Mouse (Mus musculus): Measurements from ENCODE around the gene Cenpt. TPM values are rescaled to one million over a fixed set of nuclear protein-coding genes. Genes with fewer than 3 reads are reported as not detected.
"Not testable (repeated sequence)": the region's sequence is repeated elsewhere in the genome, so short reads cannot be mapped to it uniquely, and the experiment has no call there.

The Cenpt gene
- polyA plus RNA-seq, 1 experiment from 2014 or later: 34.0 TPM

DNA sequence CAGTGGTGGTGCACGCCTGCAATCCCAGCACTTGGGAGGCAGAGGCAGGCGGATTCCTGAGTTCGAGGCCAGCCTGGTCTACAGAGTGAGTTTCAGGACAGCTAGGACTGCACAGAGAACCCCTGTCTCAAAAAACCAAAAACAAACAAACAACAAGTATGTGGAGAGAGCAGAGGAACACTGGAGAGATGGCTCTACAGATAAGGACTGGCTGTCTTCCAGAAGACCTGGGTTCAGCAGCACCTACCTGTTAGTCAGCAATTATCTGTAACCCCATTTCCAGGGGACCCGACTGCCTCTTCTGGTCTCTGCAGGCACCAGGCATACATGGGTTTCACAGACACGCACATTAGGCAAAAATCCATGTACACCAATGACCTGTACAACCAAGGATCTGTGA is 13.9 kb downstream of the Cenpt start:
- Histone ChIP-seq H3K9me3 (replicated peaks; ENCODE audit: control insufficient read depth, low read length) (no peaks in the 10 kb centered on the region), H3K4me3 (ENCODE audit: low read length) (no peak overlapping the region), H3K9ac (ENCODE audit: low read length) (no peak overlapping the region), H3K27me3 (ENCODE audit: control insufficient read depth, insufficient read depth, low read length) (no peaks in the 10 kb centered on the region), H3K4me1 (ENCODE audit: control insufficient read depth, insufficient read depth, low read length) (no peaks in the 10 kb centered on the region), H3K36me3 (ENCODE audit: control insufficient read depth, insufficient read depth) (peaks cover 7% of the 10 kb centered on the region), H3K4me2 (ENCODE audit: low read depth, low read length) (no peak overlapping the region), H3K27ac (ENCODE audit: low read length) (no peak overlapping the region)
- WGBS: 92% methylated on average over 5 of the region's 5 CpGs
- no peak for ATAC-seq (replicated peaks; ENCODE audit: extremely low read depth, insufficient read depth, low FRiP score)

DNA sequence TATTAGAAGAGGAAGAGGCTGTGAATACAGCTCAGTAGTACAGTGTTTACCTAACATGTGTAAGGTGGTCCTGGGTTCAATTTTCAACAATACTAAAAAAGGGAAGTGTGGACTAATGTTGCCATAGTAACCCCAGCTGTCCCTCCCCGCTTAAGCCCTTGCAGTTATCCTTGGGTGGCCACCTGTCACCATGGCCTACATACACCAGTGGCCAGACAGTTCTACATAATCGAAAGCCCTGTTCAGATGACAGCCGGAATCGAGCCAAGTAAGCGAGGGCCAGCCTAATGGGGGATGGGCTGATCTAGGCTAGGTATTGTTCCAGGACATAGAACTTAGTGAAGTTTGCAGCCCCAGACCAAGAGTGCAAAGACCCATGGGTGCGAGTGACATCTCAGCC is 16.1 kb downstream of the Cenpt start:
- WGBS: 80% methylated on average over 6 of the region's 6 CpGs

DNA sequence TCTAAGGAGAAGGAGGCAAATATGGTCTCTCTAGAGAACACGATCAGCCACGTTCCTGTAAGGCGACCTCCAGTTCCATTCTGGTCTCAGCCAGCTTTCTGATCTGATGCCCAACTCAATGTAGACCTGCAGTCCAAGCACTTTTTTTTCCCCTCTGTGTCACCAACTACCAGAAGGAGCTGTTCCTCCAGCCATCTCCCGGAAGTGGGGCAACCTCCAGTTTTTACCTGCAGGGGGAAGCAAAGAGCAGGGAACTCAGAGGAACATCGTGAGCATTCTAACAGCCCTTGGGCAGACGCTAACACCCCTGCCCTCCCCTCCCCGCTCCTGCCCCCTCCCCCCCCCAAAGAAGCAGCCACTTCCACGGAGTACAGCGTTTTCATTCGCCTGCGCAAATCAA is 17.8 kb downstream of the Cenpt start:
- H3K36me3 ChIP-seq (ENCODE audit: control insufficient read depth, insufficient read depth): no peaks in the 10 kb centered on the region
- H3K4me3 ChIP-seq (ENCODE audit: low read length): no peak overlapping the region
- H3K4me2 ChIP-seq (ENCODE audit: low read depth, low read length): no peak overlapping the region
- WGBS: 28% methylated on average over 11 of the region's 11 CpGs
- H3K9me3 ChIP-seq (replicated peaks; ENCODE audit: control insufficient read depth, low read length): no peaks in the 10 kb centered on the region
- H3K27me3 ChIP-seq (ENCODE audit: control insufficient read depth, insufficient read depth, low read length): no peaks in the 10 kb centered on the region
- no peak for ATAC-seq (replicated peaks; ENCODE audit: extremely low read depth, insufficient read depth, low FRiP score)
- no peak overlapping the region for H3K27ac ChIP-seq (ENCODE audit: low read length)
- no peak overlapping the region for H3K9ac ChIP-seq (ENCODE audit: low read length)
- no peaks in the 10 kb centered on the region for H3K4me1 ChIP-seq (ENCODE audit: control insufficient read depth, insufficient read depth, low read length)

More for the DNA sequence above, 16.1 kb downstream of the Cenpt start:
- Histone ChIP-seq H3K36me3 (ENCODE audit: control insufficient read depth, insufficient read depth) (no peaks in the 10 kb centered on the region), H3K4me1 (ENCODE audit: control insufficient read depth, insufficient read depth, low read length) (no peaks in the 10 kb centered on the region), H3K27ac (ENCODE audit: low read length) (no peak overlapping the region), H3K9me3 (replicated peaks; ENCODE audit: control insufficient read depth, low read length) (no peaks in the 10 kb centered on the region), H3K9ac (ENCODE audit: low read length) (no peak overlapping the region), H3K4me3 (ENCODE audit: low read length) (no peak overlapping the region), H3K4me2 (ENCODE audit: low read depth, low read length) (no peak overlapping the region), H3K27me3 (ENCODE audit: control insufficient read depth, insufficient read depth, low read length) (no peaks in the 10 kb centered on the region)
- ATAC-seq (replicated peaks; ENCODE audit: extremely low read depth, insufficient read depth, low FRiP score): no peak

DNA sequence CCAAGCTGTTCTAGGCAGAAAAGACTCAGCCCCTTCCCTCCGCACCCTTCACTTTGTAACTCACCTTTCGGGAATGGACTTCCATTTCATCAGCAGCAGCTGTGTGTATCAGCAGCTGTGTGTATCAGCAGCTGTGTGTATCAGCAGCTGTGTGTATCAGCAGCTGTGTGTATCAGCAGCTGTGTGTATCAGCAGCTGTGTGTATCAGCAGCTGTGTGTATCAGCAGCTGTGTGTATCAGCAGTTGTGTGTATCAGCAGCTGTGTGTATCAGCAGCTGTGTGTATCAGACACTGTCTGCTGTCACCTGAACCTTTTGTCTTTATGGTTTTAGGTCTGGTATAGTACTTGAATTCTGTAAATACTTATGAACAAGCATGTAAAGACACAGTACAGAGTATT is 19.3 kb downstream of the Cenpt start:
- H3K27me3 ChIP-seq (ENCODE audit: control insufficient read depth, insufficient read depth, low read length); H3K9me3 ChIP-seq (replicated peaks; ENCODE audit: control insufficient read depth, low read length); H3K9ac ChIP-seq (ENCODE audit: low read length); H3K27ac ChIP-seq (ENCODE audit: low read length); H3K4me3 ChIP-seq (ENCODE audit: low read length); ATAC-seq (replicated peaks; ENCODE audit: extremely low read depth, insufficient read depth, low FRiP score); H3K4me2 ChIP-seq (ENCODE audit: low read depth, low read length); H3K4me1 ChIP-seq (ENCODE audit: control insufficient read depth, insufficient read depth, low read length); H3K36me3 ChIP-seq (ENCODE audit: control insufficient read depth, insufficient read depth): not testable (repeated sequence)
- 75% methylated on average over 2 of the region's 2 CpGs for WGBS

DNA sequence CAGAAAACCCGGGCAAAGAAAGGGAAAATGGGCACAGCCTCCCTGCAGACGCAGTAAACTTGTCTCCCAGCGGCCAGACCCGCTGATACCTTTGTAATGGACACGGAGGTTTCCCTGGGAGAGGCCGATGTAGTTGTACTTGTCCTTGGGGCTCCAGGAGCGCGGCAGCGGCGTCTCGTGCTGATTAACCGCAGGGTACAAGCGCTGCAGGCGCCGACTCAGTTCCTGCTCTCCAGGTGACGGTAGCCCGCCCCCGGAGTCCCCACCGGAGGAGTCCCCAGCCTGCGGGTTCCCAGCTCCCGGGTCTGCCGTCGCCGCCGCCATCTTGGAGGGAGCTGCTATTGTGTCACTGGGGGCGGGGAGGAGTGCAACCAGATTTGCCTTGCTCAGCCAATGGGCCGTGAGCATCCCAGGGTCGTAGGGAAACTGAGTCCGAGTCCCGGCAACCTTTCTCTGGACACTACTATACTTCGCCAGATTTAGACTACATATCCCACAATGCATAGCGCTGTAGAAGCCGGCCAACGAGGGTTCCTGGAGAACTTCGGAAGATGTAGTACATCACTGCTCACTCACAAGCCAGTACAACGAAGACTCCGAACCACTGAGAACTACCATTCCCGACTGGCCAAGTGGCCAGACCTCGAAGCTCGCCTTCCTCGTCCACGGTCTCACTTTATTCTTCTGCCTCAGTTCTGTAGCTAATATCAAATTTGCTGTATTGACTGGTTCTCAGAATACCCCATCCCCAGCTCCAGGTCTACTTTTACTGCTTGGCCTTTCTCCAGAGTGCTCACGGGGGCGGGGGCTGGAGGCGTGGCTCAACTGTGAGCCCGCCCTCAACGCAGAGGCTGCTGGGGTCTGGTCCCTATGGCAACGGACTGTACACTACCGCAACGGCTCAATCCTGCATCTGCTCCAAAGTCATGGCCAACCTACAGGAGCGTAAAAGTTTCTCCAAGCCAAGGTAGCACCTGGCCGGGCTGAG is 25.9 kb downstream of the Cenpt start, which contains the start of the genes Ranbp10 and Tsnaxip1:
Gene Ranbp10 (minus strand): TSS at position 490 of the 988 bp plus-strand sequence.
Gene Tsnaxip1 (plus strand): TSS at position 871 of the 988 bp plus-strand sequence.
- H3K27ac ChIP-seq (ENCODE audit: low read length): peak within 1 kb of the TSS; percentile 81
- H3K4me1 ChIP-seq (ENCODE audit: control insufficient read depth, insufficient read depth, low read length): peaks cover 13% of the 10 kb centered on the region
- WGBS: under 1% methylated on average over 52 of the region's 52 CpGs
- H3K27me3 ChIP-seq (ENCODE audit: control insufficient read depth, insufficient read depth, low read length): no peaks in the 10 kb centered on the region
- no peaks in the 10 kb centered on the region for H3K9me3 ChIP-seq (replicated peaks; ENCODE audit: control insufficient read depth, low read length)
- H3K4me2 ChIP-seq (ENCODE audit: low read depth, low read length): peak within 1 kb of the TSS; percentile 87
- peak within 1 kb of the TSS; percentile 61 for H3K4me3 ChIP-seq (ENCODE audit: low read length)
- peaks cover 11% of the 10 kb centered on the region for H3K36me3 ChIP-seq (ENCODE audit: control insufficient read depth, insufficient read depth)
- ATAC-seq (replicated peaks; ENCODE audit: extremely low read depth, insufficient read depth, low FRiP score): peak; percentile 98
- peak within 1 kb of the TSS; percentile 79 for H3K9ac ChIP-seq (ENCODE audit: low read length)

DNA sequence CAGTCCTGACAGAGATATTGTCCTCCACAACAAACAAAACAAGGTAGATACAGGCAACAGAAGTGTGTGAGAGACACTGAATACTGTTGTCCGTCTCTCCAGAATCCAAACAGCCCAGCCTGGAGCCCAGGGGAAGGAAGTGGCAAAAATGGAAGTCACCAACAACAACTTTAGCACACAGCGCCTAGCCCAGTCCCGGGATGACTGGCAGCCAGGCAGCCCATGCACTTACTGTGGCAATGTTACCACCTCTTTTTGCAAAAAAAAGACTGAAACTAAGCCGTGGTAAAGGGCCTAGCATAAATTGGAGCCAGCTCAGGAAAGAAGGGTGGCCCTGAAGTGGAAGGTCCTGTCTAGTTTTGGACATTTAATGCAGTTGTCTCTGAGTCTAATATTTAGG is 26.7 kb downstream of the Cenpt start:
- Histone ChIP-seq H3K27me3 (ENCODE audit: control insufficient read depth, insufficient read depth, low read length) (no peaks in the 10 kb centered on the region), H3K36me3 (ENCODE audit: control insufficient read depth, insufficient read depth) (peaks cover 18% of the 10 kb centered on the region), H3K4me3 (ENCODE audit: low read length) (peak overlapping the region; percentile 61), H3K4me2 (ENCODE audit: low read depth, low read length) (peak overlapping the region; percentile 87), H3K4me1 (ENCODE audit: control insufficient read depth, insufficient read depth, low read length) (peaks cover 13% of the 10 kb centered on the region), H3K9ac (ENCODE audit: low read length) (peak overlapping the region; percentile 79), H3K27ac (ENCODE audit: low read length) (peak overlapping the region; percentile 52), H3K9me3 (replicated peaks; ENCODE audit: control insufficient read depth, low read length) (no peaks in the 10 kb centered on the region)
- no peak for ATAC-seq (replicated peaks; ENCODE audit: extremely low read depth, insufficient read depth, low FRiP score)
- WGBS: 2% methylated on average over 4 of the region's 4 CpGs

DNA sequence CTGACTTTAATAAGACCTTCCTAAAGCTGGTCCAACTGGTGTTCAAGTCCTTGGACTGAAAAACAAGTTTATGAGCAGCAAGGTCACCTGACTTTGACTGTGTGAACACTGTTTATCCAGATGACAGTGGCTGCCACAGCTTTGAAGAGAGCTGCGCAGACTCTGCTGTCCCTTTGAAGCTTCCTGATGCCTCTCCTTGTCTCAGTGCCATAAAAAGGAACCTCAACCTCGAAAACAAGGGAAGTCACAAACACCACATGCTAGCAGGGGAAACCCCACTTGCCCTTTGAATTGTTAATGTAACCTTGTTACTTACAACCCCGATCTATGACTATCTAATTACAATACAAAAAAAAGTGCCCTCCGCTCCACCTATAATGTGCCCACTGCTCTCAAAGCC is 27.6 kb downstream of the Cenpt start:
- WGBS: 73% methylated on average over 4 of the region's 4 CpGs
- Histone ChIP-seq H3K27ac (ENCODE audit: low read length) (no peak overlapping the region), H3K36me3 (ENCODE audit: control insufficient read depth, insufficient read depth) (peaks cover 19% of the 10 kb centered on the region)

DNA sequence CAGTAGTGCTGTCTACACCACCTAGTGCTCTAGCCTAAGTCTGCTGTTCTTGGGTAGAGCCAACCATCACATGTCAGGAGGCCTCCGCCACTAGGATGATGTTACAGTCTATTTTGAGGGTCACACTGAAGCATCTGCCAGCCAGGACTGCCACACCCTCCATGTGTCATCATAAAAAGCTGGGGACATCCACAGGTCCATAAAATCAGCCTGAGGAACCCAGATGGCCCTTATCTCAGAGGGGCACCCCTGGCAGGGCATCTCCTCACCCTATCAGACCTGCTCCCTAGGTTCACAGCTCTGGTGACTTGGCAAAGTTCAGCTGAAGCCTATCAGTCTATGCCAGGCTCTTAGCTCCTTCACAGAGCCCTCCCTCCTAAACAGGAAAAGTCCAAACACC is 32.2 kb downstream of the Cenpt start:
- H3K4me3 ChIP-seq (ENCODE audit: low read length): no peak overlapping the region
- H3K27me3 ChIP-seq (ENCODE audit: control insufficient read depth, insufficient read depth, low read length): no peaks in the 10 kb centered on the region
- H3K4me1 ChIP-seq (ENCODE audit: control insufficient read depth, insufficient read depth, low read length): peaks cover 11% of the 10 kb centered on the region
- no peak overlapping the region for H3K27ac ChIP-seq (ENCODE audit: low read length)
- H3K4me2 ChIP-seq (ENCODE audit: low read depth, low read length): no peak overlapping the region
- peaks cover 19% of the 10 kb centered on the region for H3K36me3 ChIP-seq (ENCODE audit: control insufficient read depth, insufficient read depth)
- 0 out of 2 replicates have a peak, but pooled peaks have one; percentile 39 for ATAC-seq (replicated peaks; ENCODE audit: extremely low read depth, insufficient read depth, low FRiP score)
- WGBS: 80% methylated on average over 1 of the region's 1 CpGs
- no peak overlapping the region for H3K9ac ChIP-seq (ENCODE audit: low read length)
- no peaks in the 10 kb centered on the region for H3K9me3 ChIP-seq (replicated peaks; ENCODE audit: control insufficient read depth, low read length)

More for the DNA sequence above, 27.6 kb downstream of the Cenpt start:
- Histone ChIP-seq H3K4me2 (ENCODE audit: low read depth, low read length) (peak overlapping the region; percentile 87), H3K27me3 (ENCODE audit: control insufficient read depth, insufficient read depth, low read length) (no peaks in the 10 kb centered on the region), H3K4me1 (ENCODE audit: control insufficient read depth, insufficient read depth, low read length) (peaks cover 19% of the 10 kb centered on the region), H3K4me3 (ENCODE audit: low read length) (peak overlapping the region; percentile 61), H3K9me3 (replicated peaks; ENCODE audit: control insufficient read depth, low read length) (no peaks in the 10 kb centered on the region), H3K9ac (ENCODE audit: low read length) (peak overlapping the region; percentile 79)
- ATAC-seq (replicated peaks; ENCODE audit: extremely low read depth, insufficient read depth, low FRiP score): no peak

DNA sequence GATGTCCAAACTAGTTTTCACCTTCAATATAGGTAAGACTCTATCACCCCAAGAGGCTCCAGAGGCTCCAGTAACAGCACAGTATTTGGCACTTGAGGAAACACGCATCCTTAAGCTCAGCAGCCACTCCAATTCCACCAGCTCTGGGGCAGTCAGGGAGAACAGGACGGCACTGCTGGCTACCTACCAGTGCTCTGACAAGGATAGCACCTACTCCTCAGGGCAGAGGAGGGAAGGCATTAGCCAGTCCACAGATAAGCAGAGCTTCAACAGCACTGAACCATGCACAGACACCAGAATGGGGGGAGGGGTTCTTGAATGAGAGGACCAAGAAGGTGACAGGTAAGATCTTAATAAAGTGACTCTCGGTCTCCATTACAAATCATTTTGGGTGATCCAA is 33.4 kb downstream of the Cenpt start:
- Histone ChIP-seq H3K27ac (ENCODE audit: low read length) (no peak overlapping the region), H3K4me2 (ENCODE audit: low read depth, low read length) (no peak overlapping the region), H3K36me3 (ENCODE audit: control insufficient read depth, insufficient read depth) (peaks cover 19% of the 10 kb centered on the region), H3K9ac (ENCODE audit: low read length) (no peak overlapping the region), H3K4me3 (ENCODE audit: low read length) (no peak overlapping the region), H3K4me1 (ENCODE audit: control insufficient read depth, insufficient read depth, low read length) (peaks cover 6% of the 10 kb centered on the region; the same call in 1 of the 2 replicates), H3K9me3 (replicated peaks; ENCODE audit: control insufficient read depth, low read length) (no peaks in the 10 kb centered on the region), H3K27me3 (ENCODE audit: control insufficient read depth, insufficient read depth, low read length) (no peaks in the 10 kb centered on the region)
- 82% methylated on average over 3 of the region's 3 CpGs for WGBS
- ATAC-seq (replicated peaks; ENCODE audit: extremely low read depth, insufficient read depth, low FRiP score): no peak

All from heart, embryonic 16.5 days (tissue).